Mouse (Mus musculus) forebrain, embryonic 16.5 days (tissue): ENCODE measurements around the gene Myo7a. TPM values are rescaled to one million over a fixed set of nuclear protein-coding genes. Genes with fewer than 3 reads are reported as not detected.

Experiments
- ATAC-seq: fragments of 200-750 bp; cut with Nextera tagmentation; 2 replicates; pipeline ENCODE4 v1.8.0; 2017; ENCODE audit warnings: mild to moderate bottlenecking, moderate library complexity
- H3K27ac ChIP-seq: fragments of 300-500 bp; sonication (generic); 2 replicates; pipeline ENCODE4 v1.5.1; 2014; ENCODE audit warnings: low read length, control low read depth
- H3K27me3 ChIP-seq: fragments of 300-500 bp; sonication (generic); replicated peaks from 2 replicates; pipeline ENCODE4 v1.6.1; 2014; ENCODE audit warnings: low read length; ENCODE audit not compliant: control insufficient read depth, insufficient read depth
- H3K36me3 ChIP-seq: fragments of 300-500 bp; sonication (generic); 2 replicates; pipeline ENCODE4 v1.6.1; 2014; ENCODE audit not compliant: control insufficient read depth, insufficient read depth
- H3K4me1 ChIP-seq: fragments of 300-500 bp; sonication (generic); replicated peaks from 2 replicates; pipeline ENCODE4 v1.6.1; 2014; ENCODE audit warnings: low read length; ENCODE audit not compliant: control insufficient read depth, insufficient read depth
- H3K4me2 ChIP-seq: fragments of 300-500 bp; sonication (generic); 2 replicates; pipeline ENCODE4 v1.6.1; 2014; ENCODE audit warnings: mild to moderate bottlenecking, low read length, control low read depth
- H3K4me3 ChIP-seq: fragments of 300-500 bp; sonication (generic); replicated peaks from 2 replicates; pipeline ENCODE4 v1.5.1; 2014; ENCODE audit warnings: mild to moderate bottlenecking, low read length, control low read depth
- H3K9ac ChIP-seq: fragments of 300-500 bp; sonication (generic); replicated peaks from 2 replicates; pipeline ENCODE4 v1.6.1; 2014; ENCODE audit warnings: low read depth, low read length, control low read depth
- H3K9me3 ChIP-seq: fragments of 300-500 bp; sonication (generic); 2 replicates; pipeline ENCODE4 v1.6.1; 2016; ENCODE audit warnings: low read length; ENCODE audit not compliant: control insufficient read depth
- WGBS: fragments of 180-500 bp; shearing (Covaris S2); extraction: QIAGEN DNeasy Blood & Tissue Kit; methylation state at CpG from one replicate; pipeline ENCODE4 v1.1.7; 2014; 5-methylcytosine and 5-hydroxymethylcytosine counted together
- polyA plus RNA-seq: library from polyadenylated mRNA; unstranded; fragments of >200 nt; fragmentation: Nextera tagmentation; extraction: Ambion mirVana; gene quantifications from 2 replicates; pipeline ENCODE4 v1.2.1, GENCODE M21; 2015

The Myo7a gene
- polyA plus RNA-seq, 1 experiment from 2014 or later = 17.9 TPM

- Histone ChIP-seq H3K9ac (no peak overlapping the region), H3K9me3 (no peaks in the 10 kb centered on the region), H3K4me2 (no peak overlapping the region), H3K4me1 (no peaks in the 10 kb centered on the region), H3K36me3 (no peaks in the 10 kb centered on the region), H3K27me3 (no peaks in the 10 kb centered on the region), H3K4me3 (no peak overlapping the region), H3K27ac (no peak overlapping the region)
- no peak for ATAC-seq
- 85% methylated on average over 11 of the region's 11 CpGs for WGBS
These were observed 53.1 kb downstream of the Myo7a start for GRCm38 (mm10) chr7:98066229-98066628.

DNA sequence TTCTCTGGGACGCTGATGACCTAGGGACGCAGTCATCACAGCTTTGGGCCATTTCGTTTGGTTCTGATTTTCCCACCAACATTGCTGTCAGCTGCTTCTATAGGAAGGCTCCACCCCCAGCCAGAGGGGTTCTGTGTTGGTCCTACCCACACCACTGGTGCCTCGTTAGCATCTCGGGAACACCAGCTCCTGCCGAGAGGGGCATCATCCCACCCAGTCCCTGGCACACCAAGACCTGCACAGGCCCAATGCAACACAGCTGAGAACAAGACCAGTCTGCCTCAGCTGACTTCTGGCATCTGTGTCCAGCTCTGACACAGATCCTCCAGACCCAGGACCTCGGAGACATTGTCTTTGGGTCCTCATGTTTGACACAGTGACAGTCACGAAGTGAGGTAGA, 64.4 kb downstream of the Myo7a start:
- H3K27me3 ChIP-seq = no peaks in the 10 kb centered on the region
- H3K36me3 ChIP-seq = no peaks in the 10 kb centered on the region
- no peak overlapping the region for H3K27ac ChIP-seq
- H3K9me3 ChIP-seq = no peaks in the 10 kb centered on the region
- H3K9ac ChIP-seq = no peak overlapping the region
- H3K4me2 ChIP-seq = no peak overlapping the region
- H3K4me3 ChIP-seq = no peak overlapping the region
- ATAC-seq = no peak
- H3K4me1 ChIP-seq = no peaks in the 10 kb centered on the region
- 80% methylated on average over 8 of the region's 8 CpGs for WGBS

- H3K36me3 ChIP-seq = no peaks in the 10 kb centered on the region
- no peaks in the 10 kb centered on the region for H3K4me1 ChIP-seq
- H3K4me3 ChIP-seq = no peak overlapping the region
- H3K27ac ChIP-seq = no peak overlapping the region
- H3K27me3 ChIP-seq = no peaks in the 10 kb centered on the region
- WGBS = 90% methylated on average over 9 of the region's 9 CpGs
- H3K9me3 ChIP-seq = no peaks in the 10 kb centered on the region
- ATAC-seq = no peak
- H3K9ac ChIP-seq = no peak overlapping the region
- H3K4me2 ChIP-seq = no peak overlapping the region
These were observed 64.9 kb downstream of the Myo7a start for GRCm38 (mm10) chr7:98054461-98054860.

DNA sequence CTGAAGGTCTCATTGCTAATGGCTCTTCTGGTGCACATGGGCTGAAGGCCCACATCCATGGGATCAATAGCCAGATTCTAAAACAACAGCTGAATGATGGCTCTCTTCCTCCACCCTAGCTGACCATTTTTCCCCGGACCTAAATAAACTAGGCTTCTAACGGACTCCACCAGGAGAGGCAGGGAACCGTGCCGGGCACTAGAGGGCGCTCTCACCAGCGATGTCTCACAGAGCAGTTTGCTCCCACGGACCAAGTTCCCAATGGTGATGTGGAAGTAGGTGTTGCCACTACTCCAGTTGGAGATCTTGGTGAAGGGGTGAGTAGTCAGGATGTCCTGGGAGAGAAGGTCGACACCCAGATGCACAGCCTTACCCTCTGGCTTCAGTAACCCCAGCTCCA, 67.3 kb downstream of the Myo7a start:
- ATAC-seq = no peak
- Histone ChIP-seq H3K4me3 (no peak overlapping the region), H3K27ac (no peak overlapping the region), H3K36me3 (no peaks in the 10 kb centered on the region), H3K9ac (no peak overlapping the region), H3K4me1 (no peaks in the 10 kb centered on the region), H3K4me2 (no peak overlapping the region), H3K27me3 (no peaks in the 10 kb centered on the region), H3K9me3 (no peaks in the 10 kb centered on the region)
- 18% methylated on average over 8 of the region's 8 CpGs for whole genome bisulfite sequencing

DNA sequence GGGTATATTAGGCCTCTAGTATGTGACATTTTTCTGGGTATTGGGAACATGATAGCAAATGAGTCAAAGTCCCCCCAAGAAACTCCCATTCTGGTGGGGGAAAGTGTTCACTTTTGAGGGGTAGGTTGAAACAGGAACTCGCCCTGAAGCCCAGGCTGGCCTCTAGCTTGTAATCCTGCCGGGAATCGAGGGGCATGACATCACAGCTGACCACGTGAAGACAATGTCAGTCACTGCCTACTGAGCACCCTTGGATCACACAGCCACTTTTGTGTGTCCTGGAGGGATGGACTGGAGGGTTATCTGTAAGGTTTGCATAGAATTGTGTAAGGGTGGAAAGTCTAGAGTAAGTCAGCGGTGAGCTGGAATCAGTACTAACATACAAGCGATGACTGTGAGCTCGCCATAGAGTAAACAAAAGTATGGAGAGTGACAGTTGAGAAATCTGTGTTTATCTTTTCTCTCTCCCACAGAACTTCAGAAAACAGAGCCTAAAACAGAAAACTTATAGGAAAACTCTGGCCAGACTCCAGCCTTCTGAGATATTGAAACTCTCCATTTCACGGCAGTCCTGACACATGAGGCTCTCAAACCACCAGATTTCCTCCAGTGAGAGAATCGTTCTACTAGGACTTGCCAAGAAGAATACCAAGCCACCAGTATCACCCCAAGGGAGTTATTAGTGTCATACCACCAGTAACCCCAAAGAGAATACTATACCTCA, 71.1 kb downstream of the Myo7a start:
- WGBS = 84% methylated on average over 9 of the region's 9 CpGs
- Histone ChIP-seq H3K4me1 (no peaks in the 10 kb centered on the region), H3K9ac (no peak overlapping the region), H3K9me3 (no peaks in the 10 kb centered on the region), H3K27ac (no peak overlapping the region), H3K36me3 (no peaks in the 10 kb centered on the region), H3K27me3 (no peaks in the 10 kb centered on the region), H3K4me2 (no peak overlapping the region), H3K4me3 (no peak overlapping the region)
- ATAC-seq = no peak

GRCm38 (mm10) chr7:98002617-98003016, 116.7 kb downstream of the Myo7a start:
- Histone ChIP-seq H3K27me3 (no peaks in the 10 kb centered on the region), H3K36me3 (no peaks in the 10 kb centered on the region), H3K27ac (no peak overlapping the region), H3K9me3 (no peaks in the 10 kb centered on the region), H3K9ac (no peak overlapping the region), H3K4me3 (no peak overlapping the region), H3K4me2 (no peak overlapping the region), H3K4me1 (no peaks in the 10 kb centered on the region)
- WGBS = 87% methylated on average over 7 of the region's 7 CpGs
- no peak for ATAC-seq

Other genes starting within 250 kb of the Myo7a start
- gene Gdpd4, start 199.6 kb downstream of the Myo7a start, polyA plus RNA-seq = not detected in 2 replicates
- gene Omp, start 26.0 kb upstream of the Myo7a start, polyA plus RNA-seq = 0.66 and 0.84 TPM in 2 replicates
- gene Capn5, start 58.8 kb upstream of the Myo7a start, polyA plus RNA-seq = 17.5 and 18.7 TPM in 2 replicates
- 0.30 and 0.36 TPM in 2 replicates for gene B3gnt6, start 80.0 kb upstream of the Myo7a start, polyA plus RNA-seq
- gene Acer3, start 201.7 kb upstream of the Myo7a start, polyA plus RNA-seq = 8.5 and 9.1 TPM in 2 replicates
- gene Tsku, start 241.8 kb upstream of the Myo7a start, polyA plus RNA-seq = 7.9 and 8.0 TPM in 2 replicates